Mouse (Mus musculus) ovary, adult 2 months (tissue): ENCODE results near the gene Hspb11. TPM values are rescaled to one million over a fixed set of nuclear protein-coding genes. Genes with fewer than 3 reads are reported as not detected.

Experiments
- polyA plus RNA-seq: library from polyadenylated mRNA; depleted of rRNA; stranded (reverse); fragments of >200 nt; gene quantifications from 2 replicates; pipeline ENCODE4 v1.2.3, GENCODE M21; 2012; rRNA removed

Hspb11 gene
- polyA plus RNA-seq, result 0.61 and 1.7 TPM in 2 replicates

DNA sequence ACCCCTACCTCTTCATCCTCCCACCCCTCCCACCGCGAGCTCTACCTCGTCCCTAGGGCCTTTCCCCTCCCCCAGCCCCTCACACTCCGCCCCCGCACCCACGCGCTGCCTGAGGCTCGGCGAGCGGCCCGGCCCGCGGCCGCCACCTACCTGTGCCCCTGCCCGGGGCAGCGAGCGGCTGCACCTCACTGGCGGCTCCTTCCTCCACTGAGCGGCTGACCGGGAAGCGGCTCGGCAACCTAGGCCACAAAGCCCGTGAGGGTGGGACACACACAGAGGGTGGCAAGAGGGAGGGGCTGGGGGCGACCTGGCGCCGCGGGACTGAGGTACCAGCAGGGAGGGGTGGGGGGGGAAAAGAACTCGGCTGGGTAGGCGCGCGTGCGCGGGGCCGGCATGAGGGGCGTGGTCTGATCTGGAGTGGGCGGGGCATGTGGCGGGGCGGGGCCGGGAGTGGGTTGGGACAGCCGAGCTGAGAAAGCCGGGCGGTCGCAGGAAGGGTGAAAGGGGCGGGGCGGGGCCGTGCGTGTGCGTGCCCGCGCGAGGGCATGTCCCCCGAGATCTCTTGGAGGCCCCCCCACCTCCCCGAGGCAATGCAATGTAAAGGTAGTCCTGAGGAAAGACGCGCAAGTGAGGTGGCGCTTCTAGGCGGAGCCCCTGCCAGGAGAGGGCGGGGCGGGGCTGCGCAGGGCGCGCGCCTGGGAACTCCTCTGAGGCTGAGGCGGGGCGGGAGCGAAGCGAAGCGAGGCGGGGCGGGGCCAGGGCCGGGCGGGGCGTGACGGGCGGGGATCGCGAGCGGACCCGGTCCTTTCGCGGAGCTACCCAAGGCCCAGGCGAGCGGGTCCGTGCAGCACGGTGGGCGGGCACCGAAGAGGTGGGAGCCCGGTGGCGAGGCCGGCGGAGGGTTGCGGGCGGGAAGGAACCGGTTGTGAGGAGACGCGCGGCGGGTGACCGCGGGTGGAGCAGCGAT lies at the start of gene Hspb11, which contains the start of gene Lrrc42:
TSS of gene Hspb11 (plus strand) at position 469 of the 967 bp plus-strand sequence.
TSS of gene Lrrc42 (minus strand) at position 408 of the 967 bp plus-strand sequence.

DNA sequence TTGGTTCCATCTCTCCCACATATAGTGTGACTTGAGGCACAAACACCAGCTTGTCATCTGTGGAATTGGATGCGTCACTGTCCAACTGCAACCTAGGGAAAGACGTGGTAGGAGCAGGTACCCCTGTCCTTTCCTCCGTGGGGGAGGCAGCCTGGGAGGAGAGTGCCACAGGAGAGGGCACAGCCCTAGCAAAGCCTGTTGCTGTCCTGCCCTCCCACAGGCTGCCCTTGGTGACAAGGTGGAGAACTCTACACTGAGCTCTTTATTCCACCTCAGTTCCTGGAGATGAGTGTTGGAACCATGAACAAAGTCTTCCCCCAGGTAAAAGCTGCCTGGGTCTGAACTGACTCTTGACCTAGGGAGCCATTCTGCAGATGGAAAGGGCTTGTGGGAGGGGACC lies 44.5 kb upstream of the Hspb11 start, which contains the start of gene Ldlrad1:
TSS of gene Ldlrad1 (plus strand) at position 301 of the 400 bp plus-strand sequence.

DNA sequence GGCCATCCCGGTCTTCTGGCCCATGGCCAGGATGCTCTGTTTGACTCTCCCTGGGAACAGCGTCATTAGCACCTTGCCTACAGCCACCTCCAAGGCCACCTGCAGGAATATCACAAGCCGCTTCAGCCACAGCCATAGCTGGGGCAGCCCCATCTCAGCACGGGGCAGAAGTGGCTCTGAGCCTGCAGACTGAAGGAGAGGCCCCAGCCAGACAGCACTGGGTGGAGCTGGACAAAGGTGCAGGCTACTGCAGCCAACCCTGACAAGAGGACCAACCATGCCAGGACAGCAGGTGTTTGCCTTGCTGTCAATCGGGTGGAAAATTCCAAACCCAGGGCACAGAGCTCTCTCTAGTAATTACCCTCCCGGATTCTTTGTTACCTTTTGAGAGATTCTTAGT lies 53.6 kb downstream of the Hspb11 start, which contains the start of gene Dio1:
TSS of gene Dio1 (minus strand) at position 204 of the 400 bp plus-strand sequence.

DNA sequence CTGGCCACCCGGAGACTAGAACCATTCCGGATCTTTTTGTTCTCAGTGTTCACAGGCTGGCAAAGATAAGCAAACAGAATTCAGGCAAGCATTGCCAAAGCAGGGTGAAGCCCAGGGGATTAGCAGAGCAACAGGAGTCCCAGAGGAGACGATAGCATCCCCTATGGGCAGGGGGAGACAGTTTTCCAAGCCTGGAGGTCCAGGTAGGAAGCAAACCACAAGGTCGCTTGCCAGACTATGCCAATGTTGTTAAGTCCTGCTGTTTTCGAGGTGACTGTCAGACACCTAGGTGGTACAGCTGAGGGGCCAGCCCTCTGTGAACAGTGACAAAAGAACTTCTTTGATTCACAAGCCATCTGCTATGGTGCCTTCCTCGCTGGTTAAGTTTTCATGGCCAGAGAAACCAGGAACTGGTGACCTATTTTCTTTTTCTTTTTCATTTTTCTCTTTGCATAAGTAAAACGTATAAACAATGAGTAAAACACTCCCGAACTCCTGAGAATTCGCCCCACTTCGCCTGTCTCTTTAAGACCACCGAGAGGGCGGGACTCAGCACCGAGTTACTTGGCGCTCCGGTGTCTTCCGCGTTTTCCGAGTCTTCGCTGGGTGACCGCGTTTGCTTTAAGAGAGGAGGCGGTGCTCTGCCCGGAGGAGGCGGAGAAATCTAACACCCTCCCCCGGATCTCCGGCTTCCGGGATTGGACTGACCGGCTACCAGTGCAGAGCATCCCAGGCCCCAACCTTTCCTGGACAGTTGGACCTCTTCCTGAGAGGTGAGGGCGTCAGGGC lies 60.5 kb downstream of the Hspb11 start, which contains the start of gene Yipf1:
TSS of gene Yipf1 (plus strand) at position 674 of the 789 bp plus-strand sequence.

Other genes starting within 250 kb of the Hspb11 start
- 64.6 and 92.3 TPM in 2 replicates for gene Mrpl37, start 186.7 kb upstream of the Hspb11 start, polyA plus RNA-seq
- gene Cyb5rl, start 186.6 kb upstream of the Hspb11 start, polyA plus RNA-seq, result 8.9 and 9.4 TPM in 2 replicates
- 0.09 TPM in 1 of 2 replicates, not detected in the other for gene Cdcp2, start 156.7 kb upstream of the Hspb11 start, polyA plus RNA-seq
- gene Tmem59, start 75.2 kb upstream of the Hspb11 start, polyA plus RNA-seq, result 236 and 333 TPM in 2 replicates
- gene Tceanc2, start 74.5 kb upstream of the Hspb11 start, polyA plus RNA-seq, result 4.5 and 5.5 TPM in 2 replicates
- gene Ldlrad1, start 44.4 kb upstream of the Hspb11 start, polyA plus RNA-seq, result 44.9 and 46.0 TPM in 2 replicates
- 17.3 and 20.4 TPM in 2 replicates for gene Lrrc42, start 61 bp upstream of the Hspb11 start, polyA plus RNA-seq
- gene Dio1, start 53.6 kb downstream of the Hspb11 start, polyA plus RNA-seq, result 2.0 TPM in 2 replicates
- gene Yipf1, start 60.8 kb downstream of the Hspb11 start, polyA plus RNA-seq, result 34.4 and 50.2 TPM in 2 replicates
- gene Ndc1, start 114.2 kb downstream of the Hspb11 start, polyA plus RNA-seq, result 17.3 and 41.1 TPM in 2 replicates
- 5.5 and 6.4 TPM in 2 replicates for gene Glis1, start 181.0 kb downstream of the Hspb11 start, polyA plus RNA-seq